Mouse (Mus musculus): ENCODE measurements around the gene Vsig10l.

Gene Vsig10l

DNA sequence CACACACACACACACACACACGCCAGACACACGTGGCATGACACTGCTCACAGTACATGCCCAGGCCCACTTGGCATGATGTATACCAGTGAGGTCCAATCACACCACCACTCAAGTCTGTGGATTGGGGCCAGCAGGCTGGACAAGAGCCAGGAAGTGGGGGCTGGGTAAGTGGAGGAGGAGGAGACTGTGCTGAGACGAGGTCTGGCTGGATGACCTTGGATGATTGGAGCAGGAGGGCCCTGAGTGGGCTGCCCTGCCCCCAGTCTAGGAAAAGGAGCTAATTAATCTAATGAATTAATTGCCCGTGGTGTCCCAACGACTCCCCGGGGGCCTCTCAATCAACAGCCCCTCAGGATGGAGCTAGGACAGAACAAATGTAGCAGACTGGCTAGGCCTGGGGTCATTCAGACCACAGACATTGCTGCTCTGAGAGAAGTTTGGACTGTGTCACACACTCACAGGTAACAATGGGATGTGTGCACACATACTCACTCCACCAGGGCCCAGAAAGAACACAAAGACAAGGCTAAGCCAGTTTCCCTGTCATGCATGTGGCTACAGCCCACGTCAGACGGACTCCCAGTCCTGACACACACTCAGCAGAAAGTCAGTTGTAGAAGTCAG lies 19.3 kb downstream of the Vsig10l start:
- no peak for TF ChIP-seq GATA4 (IDR thresholded peaks at IDR 0.05; ENCODE audit: insufficient replicate concordance, low read length)

DNA sequence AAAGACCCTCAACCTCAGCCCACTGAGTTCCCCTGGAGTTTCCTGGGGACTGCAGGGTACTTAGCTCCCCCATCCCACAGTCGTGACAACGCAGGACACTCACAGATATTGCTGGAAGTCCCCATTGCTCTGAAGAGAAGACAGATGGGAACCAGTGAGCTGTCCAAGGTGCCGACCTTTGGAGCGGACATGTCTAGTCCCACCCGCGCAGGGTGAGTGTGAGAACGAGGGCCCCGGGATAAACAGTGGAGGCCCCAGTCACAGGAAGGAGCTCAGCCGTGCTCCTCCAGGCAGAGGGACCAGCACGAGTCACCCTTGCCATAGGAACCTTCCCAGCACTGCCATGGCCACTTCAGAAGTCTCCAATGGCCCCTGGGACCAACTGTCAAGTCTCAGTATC lies 20.3 kb downstream of the Vsig10l start:
- TF ChIP-seq GATA4 (IDR thresholded peaks at IDR 0.05; ENCODE audit: insufficient replicate concordance, low read length) = no peak

DNA sequence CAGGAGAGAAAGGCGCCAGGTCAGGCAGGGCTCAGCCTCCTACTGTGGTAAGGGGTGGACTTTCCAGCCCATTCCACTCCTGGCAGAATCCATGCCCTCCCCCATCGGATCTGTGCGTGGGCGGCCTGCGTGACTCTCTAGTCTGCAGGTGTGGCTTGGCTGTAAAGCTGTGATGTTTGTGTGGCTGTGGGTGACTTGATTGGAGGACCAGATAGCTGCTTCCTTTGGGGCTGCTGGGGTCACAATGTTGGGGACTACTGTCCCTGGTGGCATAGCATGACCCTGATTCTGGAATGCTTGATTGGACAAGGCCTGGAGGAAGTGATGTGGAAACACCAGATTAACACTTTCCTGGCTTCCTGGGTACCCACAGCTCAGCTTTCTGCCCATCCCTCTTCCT lies 25.7 kb downstream of the Vsig10l start:
- TF ChIP-seq GATA4 (IDR thresholded peaks at IDR 0.05; ENCODE audit: insufficient replicate concordance, low read length) = no peak

DNA sequence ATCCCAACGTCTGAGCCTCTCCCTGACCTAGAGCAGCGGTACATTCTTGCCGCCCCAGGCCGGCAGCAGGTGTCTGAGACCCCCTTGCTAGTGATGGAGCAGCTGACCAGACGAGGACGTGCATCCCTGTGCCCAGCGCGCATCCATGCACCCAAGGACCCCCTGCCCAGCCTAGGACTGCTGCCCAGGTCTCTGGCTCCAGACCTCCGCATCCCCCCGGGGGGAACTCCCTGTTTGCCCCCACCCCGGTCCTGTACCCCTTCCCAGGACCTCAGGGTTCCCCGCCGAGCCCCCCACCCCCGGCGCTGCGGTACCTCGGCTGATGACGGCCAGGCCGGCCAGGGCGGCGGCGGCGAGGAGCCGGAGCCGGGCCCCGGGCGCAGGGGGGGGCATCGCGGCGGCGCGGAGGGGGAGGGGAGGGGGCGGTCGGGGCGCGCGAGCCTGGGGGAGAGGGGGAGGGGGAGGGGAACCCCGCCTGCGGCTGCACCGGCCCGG lies 26.7 kb downstream of the Vsig10l start, which contains the start of gene Iglon5:
TSS of gene Iglon5 (minus strand) at position 445 of the 495 bp plus-strand sequence.
- no peak for TF ChIP-seq GATA4 (IDR thresholded peaks at IDR 0.05; ENCODE audit: insufficient replicate concordance, low read length)

DNA sequence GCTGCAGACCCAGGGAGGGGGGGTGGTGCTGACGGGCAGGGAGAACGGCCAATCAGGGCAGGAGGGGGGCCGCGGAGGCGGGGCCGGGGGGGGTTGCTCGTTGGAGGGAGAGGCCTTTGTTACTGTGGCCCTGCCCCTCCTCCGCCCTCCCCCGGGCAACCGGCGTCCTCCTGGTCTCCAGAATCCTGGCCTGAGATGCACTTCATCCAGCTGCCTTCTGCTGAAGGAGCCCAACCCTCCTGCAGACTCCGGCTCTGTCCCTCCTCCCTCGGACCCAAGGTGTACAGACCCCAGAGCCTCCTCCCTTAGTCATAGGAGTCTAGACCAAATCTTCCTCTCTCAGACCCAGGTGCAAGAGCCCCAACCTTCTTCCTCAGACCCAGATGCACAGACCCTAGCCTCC lies 27.2 kb downstream of the Vsig10l start:
- no peak for TF ChIP-seq GATA4 (IDR thresholded peaks at IDR 0.05; ENCODE audit: insufficient replicate concordance, low read length)

DNA sequence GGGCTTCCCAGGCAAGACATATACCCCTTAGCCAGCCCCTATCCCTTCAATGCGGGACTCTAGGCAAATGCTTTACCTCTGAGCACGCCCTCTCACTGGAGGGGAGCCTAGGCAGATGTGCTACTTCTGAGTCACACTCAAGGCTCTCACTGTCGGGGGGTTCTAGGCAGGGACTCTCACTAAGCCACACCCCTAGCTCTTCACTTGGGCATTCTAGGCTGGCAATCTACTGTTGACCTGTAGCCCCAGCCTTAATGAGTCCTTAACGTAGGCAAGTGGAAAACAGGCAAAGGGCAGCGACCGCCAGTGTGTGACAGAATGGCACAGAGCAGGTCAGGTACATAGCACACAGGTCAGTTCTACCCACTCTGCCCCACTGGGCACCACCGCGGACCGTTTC lies 27.9 kb downstream of the Vsig10l start:
- TF ChIP-seq GATA4 (IDR thresholded peaks at IDR 0.05; ENCODE audit: insufficient replicate concordance, low read length) = no peak

DNA sequence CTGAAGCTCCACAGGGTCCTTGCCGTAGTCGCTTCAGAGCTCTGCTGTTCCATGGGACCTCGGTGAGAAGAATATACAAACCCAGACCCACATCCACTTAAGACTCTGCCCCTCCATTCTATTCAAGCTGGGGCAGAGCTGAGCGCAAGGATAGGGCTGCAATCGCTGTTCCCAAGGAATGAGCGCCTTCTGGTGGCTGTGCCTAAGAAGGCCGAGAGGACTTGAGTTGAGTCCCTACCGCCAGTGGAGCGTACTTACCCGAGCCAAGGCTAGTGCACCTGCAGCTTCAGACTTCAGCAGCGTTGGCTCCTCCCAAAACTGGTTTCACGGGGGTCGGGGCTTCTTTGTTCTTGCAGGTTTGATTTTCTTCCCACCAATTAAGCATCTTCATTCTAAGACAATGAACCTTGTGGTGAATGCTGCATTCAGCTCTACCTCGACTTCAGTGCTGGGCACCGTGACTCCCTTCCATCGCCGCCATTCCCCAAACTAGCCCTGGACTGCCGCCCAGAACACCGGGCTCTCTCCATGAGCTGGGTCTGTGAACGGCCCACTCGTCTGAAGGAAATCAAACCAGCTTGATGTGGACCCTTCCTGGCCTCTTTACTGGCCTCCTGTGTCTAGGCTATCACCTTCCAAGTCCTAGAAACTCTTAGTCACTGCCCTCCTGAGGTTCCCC lies 32.5 kb downstream of the Vsig10l start:
- TF ChIP-seq GATA4 (IDR thresholded peaks at IDR 0.05; ENCODE audit: insufficient replicate concordance, low read length) = no peak

DNA sequence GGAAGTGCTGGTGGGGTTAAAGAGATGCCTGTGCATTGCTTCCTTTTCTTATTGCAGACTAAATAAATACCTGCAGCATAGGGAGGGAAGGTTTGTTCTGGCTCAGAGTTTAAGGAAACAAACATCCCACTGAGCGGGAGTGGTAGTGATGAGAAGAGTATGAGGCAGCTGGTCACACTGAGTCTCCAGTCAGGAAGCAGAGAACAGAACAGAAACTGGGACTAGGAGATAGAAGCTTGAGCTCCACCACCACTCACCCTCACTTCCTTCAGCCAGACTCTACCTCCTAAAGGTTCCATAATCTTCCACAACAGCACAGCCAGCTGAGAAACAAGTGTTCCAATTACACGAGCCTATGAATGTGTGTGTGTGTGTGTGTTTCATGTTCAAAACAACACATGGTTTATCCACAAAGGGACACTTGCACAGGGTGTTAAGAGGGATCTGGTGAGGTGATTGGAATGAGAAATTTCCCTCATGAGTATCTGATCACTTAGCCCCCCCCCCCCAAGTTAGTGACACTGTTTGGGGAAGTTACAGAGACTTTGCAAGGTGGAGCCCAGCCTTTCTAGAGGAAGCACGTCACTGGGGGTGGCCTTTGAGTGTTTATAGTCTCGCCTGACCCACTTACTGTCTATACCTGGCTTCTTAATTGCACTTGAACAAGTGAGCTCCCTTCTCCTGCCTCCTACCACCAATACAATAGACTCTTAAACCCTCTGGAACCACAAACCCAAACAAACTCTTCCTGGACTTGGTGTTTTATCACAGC lies 48.9 kb downstream of the Vsig10l start:
- TF ChIP-seq GATA4 (IDR thresholded peaks at IDR 0.05; ENCODE audit: insufficient replicate concordance, low read length) = no peak

DNA sequence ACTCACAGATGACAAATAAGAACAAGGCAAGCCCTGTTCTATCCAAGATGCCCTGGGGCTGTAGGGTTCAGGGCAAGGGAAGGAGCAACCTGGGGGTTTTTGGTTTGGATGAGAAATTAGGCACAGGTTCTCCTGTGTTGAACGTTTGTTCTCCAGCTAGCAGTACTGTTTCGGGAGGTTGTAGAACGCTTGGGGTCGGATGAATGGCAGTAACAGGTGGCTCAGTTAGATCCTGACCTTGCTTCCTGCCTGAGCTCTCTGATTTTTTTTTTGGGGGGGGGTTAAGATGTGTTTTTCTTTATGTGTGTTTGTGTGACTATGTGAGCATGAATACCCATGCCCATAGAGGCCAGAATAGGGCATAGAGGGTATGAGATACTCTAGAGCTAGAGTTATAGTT lies 49.6 kb downstream of the Vsig10l start:
- TF ChIP-seq GATA4 (IDR thresholded peaks at IDR 0.05; ENCODE audit: insufficient replicate concordance, low read length) = no peak

DNA sequence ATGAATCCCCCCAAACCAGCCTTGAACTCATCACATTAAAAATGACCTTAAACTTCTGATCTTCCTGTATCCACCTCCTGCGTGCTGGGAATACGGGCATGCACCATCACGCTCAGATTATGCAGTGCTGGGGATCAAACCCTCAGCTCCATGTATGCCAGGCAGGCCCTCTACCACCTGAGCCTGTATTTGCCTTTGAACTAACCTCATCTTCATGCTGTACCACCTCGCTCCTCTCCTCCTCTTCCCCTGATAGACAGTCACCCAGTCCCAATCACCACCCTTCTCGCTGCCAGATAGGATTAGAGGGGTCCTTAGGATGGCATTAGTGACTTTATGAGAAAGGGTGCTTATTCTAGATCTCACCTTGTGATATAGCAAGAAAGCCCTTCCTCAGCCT lies 52.1 kb downstream of the Vsig10l start:
- no peak for TF ChIP-seq GATA4 (IDR thresholded peaks at IDR 0.05; ENCODE audit: insufficient replicate concordance, low read length)

DNA sequence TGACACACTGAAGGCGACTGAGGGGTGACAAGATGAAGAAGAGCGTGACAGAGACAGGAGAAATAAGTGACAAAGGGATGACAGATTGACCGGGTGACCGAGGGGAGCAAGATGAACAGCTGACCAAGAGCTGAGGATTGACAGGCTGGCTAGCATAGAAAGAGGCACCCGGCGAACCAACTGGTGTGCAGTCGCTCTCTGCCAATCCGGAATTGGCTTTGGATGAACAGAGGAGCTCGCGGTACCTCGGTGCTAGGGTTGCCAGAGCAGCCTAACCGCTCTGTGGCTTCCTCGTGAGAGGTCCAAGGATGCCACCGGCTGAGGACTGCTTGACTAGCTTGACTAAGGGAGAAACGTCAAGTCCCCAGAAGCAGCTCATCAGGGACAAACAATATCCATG lies 55.4 kb downstream of the Vsig10l start:
- TF ChIP-seq GATA4 (IDR thresholded peaks at IDR 0.05; ENCODE audit: insufficient replicate concordance, low read length) = no peak
